Mouse (Mus musculus) myocyte (in vitro differentiated cells): ENCODE data around the gene Rab36.

Experiments used
- CEBPB ChIP-seq: IDR thresholded peaks from 2 replicates; pipeline ENCODE4 v1.6.1; 2011; ENCODE audit warnings: mild to moderate bottlenecking, moderate library complexity; ENCODE audit not compliant: poor library complexity, insufficient read depth, severe bottlenecking
- MAX ChIP-seq: IDR thresholded peaks from one replicate; pipeline ENCODE4 v1.6.1; 2011; ENCODE audit warnings: low read depth, mild to moderate bottlenecking, control low read depth
- MYOD1 ChIP-seq, 3 experiments: IDR thresholded peaks; one replicate each; pipeline ENCODE4 v1.6.1; 2011; ENCODE audit warnings: control low read depth in 2 of 3, low read depth in 2 of 3, mild to moderate bottlenecking in 2 of 3, moderate library complexity in 1 of 3; ENCODE audit not compliant: insufficient read length in 2 of 3, control insufficient read depth in 1 of 3
- POLR2A ChIP-seq: IDR thresholded peaks from one replicate; pipeline ENCODE4 v1.6.1; 2011; ENCODE audit warnings: low read depth, mild to moderate bottlenecking, control low read depth, moderate library complexity; ENCODE audit not compliant: insufficient read length
- REST ChIP-seq: IDR thresholded peaks from one replicate; pipeline ENCODE4 v1.6.1; 2011; ENCODE audit warnings: mild to moderate bottlenecking, control low read depth, moderate library complexity; ENCODE audit not compliant: insufficient read depth, insufficient read length
- TCF12 ChIP-seq: IDR thresholded peaks from one replicate; pipeline ENCODE4 v1.6.1; 2011; ENCODE audit warnings: mild to moderate bottlenecking, control low read depth; ENCODE audit not compliant: poor library complexity, insufficient read depth, severe bottlenecking
- USF1 ChIP-seq: IDR thresholded peaks from one replicate; pipeline ENCODE4 v1.6.1; 2011; ENCODE audit warnings: low read depth, mild to moderate bottlenecking, control low read depth, moderate library complexity

DNA sequence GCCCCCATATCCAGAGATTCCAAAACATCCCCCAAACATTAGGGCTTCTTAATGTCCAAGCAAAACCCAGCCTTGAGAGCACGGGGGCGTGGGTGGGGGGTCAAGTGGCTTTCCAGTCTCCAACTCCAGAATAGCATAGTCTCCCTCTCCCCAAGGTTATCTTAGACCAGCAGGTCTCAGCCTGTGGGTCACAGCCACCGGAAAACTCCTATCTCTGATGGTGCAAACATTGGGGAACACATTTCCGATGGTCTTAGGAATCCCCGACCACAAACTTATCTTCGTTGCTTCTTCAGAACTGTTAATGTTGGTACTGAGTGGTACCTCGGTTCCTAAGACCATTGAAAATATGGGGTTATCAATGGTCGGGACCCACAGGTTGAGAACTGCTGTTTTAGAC lies 8.1 kb upstream of the Rab36 start:
- TF ChIP-seq POLR2A (no peak), TCF12 (no peak), REST (no peak), CEBPB (no peak), MYOD1 (IDR thresholded peaks at IDR 0.05; ENCODE audit: control insufficient read depth in 1 of 3, insufficient read length in 2 of 3, low read depth in 2 of 3) (no peak), MAX (no peak), USF1 (no peak)
